Mouse (Mus musculus): ENCODE measurements around the gene Acadvl.

DNA sequence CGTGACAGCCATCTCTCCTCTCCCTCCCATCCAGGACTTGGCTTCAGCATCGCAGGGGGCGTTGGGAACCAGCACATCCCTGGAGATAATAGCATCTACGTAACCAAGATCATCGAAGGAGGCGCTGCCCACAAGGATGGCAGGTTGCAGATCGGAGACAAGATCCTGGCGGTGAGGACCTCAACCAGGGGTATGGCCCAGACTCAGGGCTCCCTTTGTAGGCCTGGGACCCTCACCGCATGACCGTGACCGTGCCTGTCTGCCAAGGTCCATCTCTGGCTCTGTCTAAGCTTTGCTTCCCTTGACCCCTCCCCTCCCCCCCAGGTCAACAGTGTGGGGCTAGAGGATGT lies 16.1 kb upstream of the Acadvl start:
- TF ChIP-seq TAL1 (IDR thresholded peaks at IDR 0.05; ENCODE audit: low read length) (no peak), GATA1 (IDR thresholded peaks at IDR 0.05; ENCODE audit: low read length) (no peak)
